Mouse (Mus musculus): ENCODE measurements around the gene Gm11756. TPM values are rescaled to one million over a fixed set of nuclear protein-coding genes. Genes with fewer than 3 reads are reported as not detected.
"Not testable (repeated sequence)": the region's sequence is repeated elsewhere in the genome, so short reads cannot be mapped to it uniquely, and the experiment has no call there.

Gm11756 gene
- not detected in 2 replicates for polyA plus RNA-seq (2016; fragmentation: Nextera tagmentation; extraction: Ambion mirVana)

- H3K9me3 ChIP-seq (replicated peaks); H3K27me3 ChIP-seq (ENCODE audit: low read depth, poor library complexity, severe bottlenecking); H3K4me1 ChIP-seq; H3K27ac ChIP-seq; H3K4me3 ChIP-seq; H3K36me3 ChIP-seq; DNase-seq (ENCODE audit: low spot score): not testable (repeated sequence)
- 89% methylated on average over 6 of the region's 6 CpGs for WGBS
Observed at GRCm38 (mm10) chr4:73920660-73921059, at the start of gene Gm11756. Gene Gm11756, minus strand, starts transcription at chr4:73920760.

- Histone ChIP-seq H3K27ac (no peak within 1 kb of the TSS), H3K9me3 (replicated peaks) (no peaks in the 10 kb centered on the region), H3K27me3 (ENCODE audit: low read depth, poor library complexity, severe bottlenecking) (no peaks in the 10 kb centered on the region), H3K36me3 (no peaks in the 10 kb centered on the region), H3K4me3 (no peak within 1 kb of the TSS), H3K4me1 (no peaks in the 10 kb centered on the region)
- 82% methylated on average over 8 of the region's 8 CpGs for WGBS
- no peak for DNase-seq (ENCODE audit: low spot score)
Observed at GRCm38 (mm10) chr4:73950375-73950896, 29.9 kb upstream of the Gm11756 start, which contains the start of gene 2310002L09Rik. Gene 2310002L09Rik, minus strand, starts transcription at chr4:73950846.

GRCm38 (mm10) chr4:73905853-73906252 is 14.7 kb downstream of the Gm11756 start, which contains the start of gene Gm13871:
Gene Gm13871, minus strand, starts transcription at chr4:73905953.
- H3K4me3 ChIP-seq = not testable (repeated sequence)

GRCm38 (mm10) chr4:73891012-73891411 is 29.5 kb downstream of the Gm11756 start, which contains the start of gene Gm11757:
Gene Gm11757, minus strand, starts transcription at chr4:73891112.
- not testable (repeated sequence) for H3K27ac ChIP-seq; H3K9me3 ChIP-seq (replicated peaks); DNase-seq (ENCODE audit: low spot score); H3K27me3 ChIP-seq (ENCODE audit: low read depth, poor library complexity, severe bottlenecking); H3K36me3 ChIP-seq; H3K4me1 ChIP-seq; H3K4me3 ChIP-seq
- WGBS = no CpG with 5 or more reads among the region's 4 CpGs

More at GRCm38 (mm10) chr4:73905853-73906252, 14.7 kb downstream of the Gm11756 start, which contains the start of gene Gm13871:
- no CpG with 5 or more reads among the region's 4 CpGs for WGBS
- H3K36me3 ChIP-seq; H3K27me3 ChIP-seq (ENCODE audit: low read depth, poor library complexity, severe bottlenecking); DNase-seq (ENCODE audit: low spot score); H3K9me3 ChIP-seq (replicated peaks); H3K27ac ChIP-seq; H3K4me1 ChIP-seq: not testable (repeated sequence)

- whole genome bisulfite sequencing = no CpG with 5 or more reads among the region's 4 CpGs
- H3K4me3 ChIP-seq; H3K27me3 ChIP-seq (ENCODE audit: low read depth, poor library complexity, severe bottlenecking): not testable (repeated sequence)
Observed at GRCm38 (mm10) chr4:73876166-73876565, 44.4 kb downstream of the Gm11756 start, which contains the start of gene Gm11758. Gene Gm11758, minus strand, starts transcription at chr4:73876266.

More at GRCm38 (mm10) chr4:73876166-73876565, 44.4 kb downstream of the Gm11756 start, which contains the start of gene Gm11758:
- H3K4me1 ChIP-seq; DNase-seq (ENCODE audit: low spot score); H3K9me3 ChIP-seq (replicated peaks); H3K27ac ChIP-seq; H3K36me3 ChIP-seq: not testable (repeated sequence)

Other genes starting within 250 kb of the Gm11756 start
- not detected in 2 replicates for gene Gm428, start 237.2 kb downstream of the Gm11756 start, polyA plus RNA-seq (2016; fragmentation: Nextera tagmentation; extraction: Ambion mirVana)
- 0.74 and 1.1 TPM in 2 replicates for gene Rasef, start 129.8 kb downstream of the Gm11756 start, polyA plus RNA-seq (2016; fragmentation: Nextera tagmentation; extraction: Ambion mirVana)
- not detected in 2 replicates for gene Gm11758, start 44.5 kb downstream of the Gm11756 start, polyA plus RNA-seq (2016; fragmentation: Nextera tagmentation; extraction: Ambion mirVana)
- not detected in 2 replicates for gene Gm11757, start 29.6 kb downstream of the Gm11756 start, polyA plus RNA-seq (2016; fragmentation: Nextera tagmentation; extraction: Ambion mirVana)
- gene Gm13871, start 14.8 kb downstream of the Gm11756 start, polyA plus RNA-seq (2016; fragmentation: Nextera tagmentation; extraction: Ambion mirVana) = not detected in 2 replicates
- gene 2310002L09Rik, start 30.1 kb upstream of the Gm11756 start, polyA plus RNA-seq (2016; fragmentation: Nextera tagmentation; extraction: Ambion mirVana) = 0.38 TPM in 1 of 2 replicates, not detected in the other
- gene Frmd3, start 92.7 kb upstream of the Gm11756 start, polyA plus RNA-seq (2016; fragmentation: Nextera tagmentation; extraction: Ambion mirVana) = 0.46 and 0.49 TPM in 2 replicates